Mouse (Mus musculus): ENCODE results near the gene Gm27021.

DNA sequence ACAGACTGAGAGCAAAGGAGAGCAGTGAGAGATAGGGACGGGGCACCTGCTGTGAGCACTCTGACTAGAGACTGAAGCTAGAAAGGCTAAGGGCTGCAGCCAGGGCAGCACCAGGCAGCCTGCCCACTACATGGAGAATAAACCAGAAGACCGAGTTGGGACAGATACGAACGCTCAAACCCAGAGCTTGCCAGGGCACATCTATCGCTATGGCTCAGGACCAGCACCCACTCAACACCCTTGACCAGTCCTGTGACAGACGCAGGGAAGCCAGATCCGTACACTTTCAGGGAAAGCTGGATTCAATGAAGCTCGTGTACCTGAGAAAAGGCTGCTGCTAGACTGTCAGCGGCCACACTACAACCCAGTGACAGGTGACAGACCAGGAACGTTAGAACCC is 82.4 kb downstream of the Gm27021 start:
- TF ChIP-seq CTCF (IDR thresholded peaks at IDR 0.05; ENCODE audit: low read depth) (no peak), EP300 (optimal IDR thresholded peaks at IDR 0.05) (no peak)

All from stomach, postnatal 0 days (tissue).